Mouse (Mus musculus): Measurements from ENCODE around the gene Capg. TPM values are rescaled to one million over a fixed set of nuclear protein-coding genes. Genes with fewer than 3 reads are reported as not detected.

Capg gene
- polyA plus RNA-seq, 1 experiment = 3.1 TPM

DNA sequence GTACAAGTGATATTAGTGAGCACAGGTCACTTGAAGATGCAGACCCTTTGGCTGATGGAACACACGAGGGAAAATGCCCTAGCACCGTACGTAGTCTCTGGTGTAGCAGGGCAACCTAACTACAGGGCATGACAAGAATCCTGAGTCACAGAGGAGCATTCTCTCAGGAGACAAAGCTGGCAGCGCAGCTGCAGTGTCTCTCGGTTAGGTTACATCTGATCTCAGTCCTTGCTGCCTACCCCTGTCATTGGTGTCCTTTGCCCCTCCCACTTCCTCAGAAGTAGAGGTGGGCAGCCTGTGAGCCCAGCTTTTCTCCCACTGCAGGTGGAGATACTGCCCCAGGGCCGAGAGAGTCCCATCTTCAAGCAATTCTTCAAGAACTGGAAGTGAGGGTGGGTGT is 18.3 kb downstream of the Capg start:
- Histone ChIP-seq H3K4me1 (ENCODE audit: control insufficient read depth, insufficient read depth, low read length) (no peaks in the 10 kb centered on the region), H3K4me3 (ENCODE audit: insufficient read depth, low read length) (no peak overlapping the region), H3K27ac (ENCODE audit: insufficient read depth, low read length) (no peak overlapping the region)
- TF ChIP-seq CTCF (IDR thresholded peaks at IDR 0.05; ENCODE audit: extremely low read depth, insufficient read depth, low read length) (no peak), POLR2A (IDR thresholded peaks at IDR 0.05; ENCODE audit: extremely low read depth, insufficient read depth, low read length) (no peak)

DNA sequence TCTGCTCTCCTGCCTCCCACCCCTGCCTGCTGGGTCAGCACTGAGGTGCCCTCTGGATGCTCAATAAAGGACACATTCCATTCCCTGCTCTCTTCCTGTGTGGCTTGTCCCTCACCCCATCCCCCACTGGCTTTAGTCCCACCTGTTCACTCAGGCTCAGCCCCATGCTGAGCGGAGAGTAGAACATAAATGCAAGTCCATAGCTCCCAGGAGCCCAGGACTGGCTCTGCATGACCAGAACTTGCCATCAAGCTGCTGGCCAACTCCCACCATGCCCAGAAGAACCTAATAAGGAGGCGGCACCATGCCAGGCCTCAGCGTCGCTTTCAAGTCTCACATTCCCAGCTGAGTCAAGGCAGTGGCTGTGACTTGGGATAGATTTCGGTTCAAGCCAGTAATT is 18.7 kb downstream of the Capg start:
- no peak for TF ChIP-seq CTCF (IDR thresholded peaks at IDR 0.05; ENCODE audit: extremely low read depth, insufficient read depth, low read length)
- TF ChIP-seq POLR2A (IDR thresholded peaks at IDR 0.05; ENCODE audit: extremely low read depth, insufficient read depth, low read length) = no peak
- H3K27ac ChIP-seq (ENCODE audit: insufficient read depth, low read length) = no peak overlapping the region
- no peaks in the 10 kb centered on the region for H3K4me1 ChIP-seq (ENCODE audit: control insufficient read depth, insufficient read depth, low read length)
- no peak overlapping the region for H3K4me3 ChIP-seq (ENCODE audit: insufficient read depth, low read length)

- Histone ChIP-seq H3K4me1 (ENCODE audit: control insufficient read depth, insufficient read depth, low read length) (no peaks in the 10 kb centered on the region), H3K4me3 (ENCODE audit: insufficient read depth, low read length) (no peak overlapping the region), H3K27ac (ENCODE audit: insufficient read depth, low read length) (no peak overlapping the region)
- no peak for TF ChIP-seq POLR2A (IDR thresholded peaks at IDR 0.05; ENCODE audit: extremely low read depth, insufficient read depth, low read length)
- no peak for TF ChIP-seq CTCF (IDR thresholded peaks at IDR 0.05; ENCODE audit: extremely low read depth, insufficient read depth, low read length)
Observed at GRCm38 (mm10) chr6:72565506-72565905, 21.3 kb downstream of the Capg start.

GRCm38 (mm10) chr6:72566044-72566443 is 21.9 kb downstream of the Capg start:
- no peak overlapping the region for H3K27ac ChIP-seq (ENCODE audit: insufficient read depth, low read length)
- TF ChIP-seq POLR2A (IDR thresholded peaks at IDR 0.05; ENCODE audit: extremely low read depth, insufficient read depth, low read length) = no peak
- TF ChIP-seq CTCF (IDR thresholded peaks at IDR 0.05; ENCODE audit: extremely low read depth, insufficient read depth, low read length) = peak; percentile 92
- H3K4me3 ChIP-seq (ENCODE audit: insufficient read depth, low read length) = no peak overlapping the region
- H3K4me1 ChIP-seq (ENCODE audit: control insufficient read depth, insufficient read depth, low read length) = no peaks in the 10 kb centered on the region

GRCm38 (mm10) chr6:72567508-72567907 is 23.3 kb downstream of the Capg start:
- H3K27ac ChIP-seq (ENCODE audit: insufficient read depth, low read length) = no peak overlapping the region
- H3K4me1 ChIP-seq (ENCODE audit: control insufficient read depth, insufficient read depth, low read length) = no peaks in the 10 kb centered on the region
- no peak for TF ChIP-seq POLR2A (IDR thresholded peaks at IDR 0.05; ENCODE audit: extremely low read depth, insufficient read depth, low read length)
- no peak for TF ChIP-seq CTCF (IDR thresholded peaks at IDR 0.05; ENCODE audit: extremely low read depth, insufficient read depth, low read length)
- H3K4me3 ChIP-seq (ENCODE audit: insufficient read depth, low read length) = no peak overlapping the region

DNA sequence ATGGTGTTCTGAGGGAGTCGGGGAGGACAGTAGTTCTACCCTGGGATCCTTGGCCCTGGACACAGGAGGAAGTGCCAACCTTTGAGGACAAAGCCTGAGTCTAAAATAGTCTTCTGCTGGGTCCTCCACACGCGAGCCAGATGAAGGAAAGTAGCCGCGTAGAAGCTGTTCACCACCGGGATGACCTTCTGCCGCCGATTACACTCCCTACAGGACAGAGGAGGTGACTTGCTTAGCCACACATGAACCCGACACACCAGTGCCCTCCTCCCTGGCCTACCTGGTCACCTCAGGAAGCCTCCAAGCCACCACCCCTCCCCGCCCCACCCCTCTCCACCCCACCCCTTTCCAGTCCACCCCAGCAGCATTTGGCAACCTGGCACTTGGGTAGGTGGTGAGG is 24.5 kb downstream of the Capg start:
- Histone ChIP-seq H3K4me3 (ENCODE audit: insufficient read depth, low read length) (no peak overlapping the region), H3K27ac (ENCODE audit: insufficient read depth, low read length) (no peak overlapping the region), H3K4me1 (ENCODE audit: control insufficient read depth, insufficient read depth, low read length) (no peaks in the 10 kb centered on the region)
- TF ChIP-seq CTCF (IDR thresholded peaks at IDR 0.05; ENCODE audit: extremely low read depth, insufficient read depth, low read length) (no peak), POLR2A (IDR thresholded peaks at IDR 0.05; ENCODE audit: extremely low read depth, insufficient read depth, low read length) (no peak)

DNA sequence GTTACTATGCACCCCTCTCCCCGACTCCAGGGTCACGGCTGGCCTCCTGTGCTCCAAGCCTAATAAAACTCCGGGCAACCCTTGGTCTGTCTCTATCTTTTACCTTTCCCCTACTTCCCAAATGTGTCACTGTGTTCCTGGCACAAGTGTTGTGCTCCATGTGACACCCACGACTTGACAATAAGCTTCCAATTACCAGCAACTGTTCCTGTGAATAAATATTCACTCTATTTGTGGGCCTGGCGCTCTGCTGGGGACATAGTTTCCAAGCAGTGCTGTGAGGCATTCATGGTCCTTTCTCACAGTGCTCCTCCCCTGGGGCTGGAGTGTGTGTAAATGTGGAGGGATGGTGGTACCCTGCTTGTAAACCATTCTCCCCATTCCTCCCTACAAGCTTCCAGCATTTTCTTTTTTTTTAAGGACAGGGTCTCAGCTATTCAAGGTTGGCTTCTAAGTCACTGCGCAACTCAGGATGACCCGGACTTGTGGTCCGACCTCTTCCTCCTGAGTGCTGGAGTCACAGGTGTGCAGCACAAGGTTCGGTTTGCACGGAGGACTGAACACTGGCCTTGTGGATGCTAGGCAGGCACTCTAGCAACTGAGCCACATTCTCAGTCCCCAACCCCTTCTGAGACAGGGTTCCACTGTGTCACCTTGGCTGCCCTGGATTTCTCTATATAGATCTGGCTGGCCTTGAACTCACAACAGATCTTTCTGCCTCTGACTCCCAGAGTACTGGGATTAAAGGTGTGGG is 26.6 kb downstream of the Capg start:
- Histone ChIP-seq H3K27ac (ENCODE audit: insufficient read depth, low read length) (no peak overlapping the region), H3K4me1 (ENCODE audit: control insufficient read depth, insufficient read depth, low read length) (no peaks in the 10 kb centered on the region), H3K4me3 (ENCODE audit: insufficient read depth, low read length) (no peak overlapping the region)
- TF ChIP-seq CTCF (IDR thresholded peaks at IDR 0.05; ENCODE audit: extremely low read depth, insufficient read depth, low read length) (no peak), POLR2A (IDR thresholded peaks at IDR 0.05; ENCODE audit: extremely low read depth, insufficient read depth, low read length) (no peak)

- no peak overlapping the region for H3K27ac ChIP-seq (ENCODE audit: insufficient read depth, low read length)
- H3K4me1 ChIP-seq (ENCODE audit: control insufficient read depth, insufficient read depth, low read length) = no peaks in the 10 kb centered on the region
- TF ChIP-seq POLR2A (IDR thresholded peaks at IDR 0.05; ENCODE audit: extremely low read depth, insufficient read depth, low read length) = no peak
- no peak for TF ChIP-seq CTCF (IDR thresholded peaks at IDR 0.05; ENCODE audit: extremely low read depth, insufficient read depth, low read length)
- H3K4me3 ChIP-seq (ENCODE audit: insufficient read depth, low read length) = no peak overlapping the region
Observed at GRCm38 (mm10) chr6:72571826-72572225, 27.6 kb downstream of the Capg start.

DNA sequence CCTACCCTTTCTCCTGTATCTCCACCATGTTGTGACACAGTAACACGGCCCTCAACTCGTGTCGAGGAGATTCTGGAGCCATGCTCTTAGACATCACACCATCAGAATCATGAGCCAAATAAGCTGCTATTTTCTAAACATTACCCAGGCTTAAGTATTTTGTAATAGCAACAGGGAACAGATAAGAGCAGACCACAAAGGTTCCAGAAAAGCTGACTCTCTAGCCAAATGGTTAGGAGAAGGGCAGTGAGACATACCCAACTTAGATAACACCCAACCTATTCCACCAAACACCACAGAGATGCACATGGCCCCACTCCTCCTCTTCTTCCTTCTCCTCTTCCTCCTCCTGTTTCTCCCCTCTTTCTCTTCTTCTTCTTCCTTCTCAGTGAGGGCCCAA is 31.9 kb downstream of the Capg start:
- H3K4me3 ChIP-seq (ENCODE audit: insufficient read depth, low read length) = no peak overlapping the region
- TF ChIP-seq CTCF (IDR thresholded peaks at IDR 0.05; ENCODE audit: extremely low read depth, insufficient read depth, low read length) = no peak
- TF ChIP-seq POLR2A (IDR thresholded peaks at IDR 0.05; ENCODE audit: extremely low read depth, insufficient read depth, low read length) = no peak
- H3K27ac ChIP-seq (ENCODE audit: insufficient read depth, low read length) = no peak overlapping the region
- no peaks in the 10 kb centered on the region for H3K4me1 ChIP-seq (ENCODE audit: control insufficient read depth, insufficient read depth, low read length)

- Histone ChIP-seq H3K27ac (ENCODE audit: insufficient read depth, low read length) (no peak overlapping the region), H3K4me1 (ENCODE audit: control insufficient read depth, insufficient read depth, low read length) (no peaks in the 10 kb centered on the region), H3K4me3 (ENCODE audit: insufficient read depth, low read length) (no peak overlapping the region)
- TF ChIP-seq POLR2A (IDR thresholded peaks at IDR 0.05; ENCODE audit: extremely low read depth, insufficient read depth, low read length) (no peak), CTCF (IDR thresholded peaks at IDR 0.05; ENCODE audit: extremely low read depth, insufficient read depth, low read length) (no peak)
Observed at GRCm38 (mm10) chr6:72581625-72582382, 37.6 kb downstream of the Capg start.
